Mouse (Mus musculus) testis, adult 2 months (tissue): ENCODE measurements around the gene Gm9040.
"Not testable (repeated sequence)": the region's sequence is repeated elsewhere in the genome, so short reads cannot be mapped to it uniquely, and the experiment has no call there.

Experiments used
- CTCF ChIP-seq: fragments of 200-500 bp; IDR thresholded peaks from 2 replicates; pipeline ENCODE4 v1.5.1; 2012; ENCODE audit warnings: low read depth, mild to moderate bottlenecking, inconsistent platforms, low read length, moderate library complexity; ENCODE audit not compliant: control insufficient read depth, insufficient read depth, insufficient replicate concordance
- POLR2A ChIP-seq: fragments of 200-500 bp; IDR thresholded peaks from 2 replicates; pipeline ENCODE4 v1.6.1; 2012; ENCODE audit warnings: low read depth, mild to moderate bottlenecking, inconsistent platforms, low read length, moderate library complexity; ENCODE audit not compliant: control insufficient read depth

- not testable (repeated sequence) for TF ChIP-seq CTCF, POLR2A
Observed at GRCm38 (mm10) chr10:118343155-118343554, 16.4 kb upstream of the Gm9040 start, which contains the start of gene Gm9046.
